Comparison of ENCODE assay signal across 8 mouse cellular contexts in genomic region chr5:24447624-24448298, GRCm38 (mm10). TPM values are rescaled to one million over a fixed set of nuclear protein-coding genes. Genes with fewer than 3 reads are reported as not detected.
DNase-seq lines count a peak whose midpoint lies in the region; ATAC-seq lines count a peak whose summit lies in the region.

Gene Tmub1 (minus strand): TSS chr5:24447854.

- H3K9ac ChIP-seq in lung, embryonic 16.5 days (ENCODE audit: low read length), result peak within 1 kb of the TSS; percentile 68

- peaks cover 24% of the 10 kb centered on the region; the same call in 1 of the 2 replicates for H3K27me3 ChIP-seq in hindbrain, embryonic 10.5 days (ENCODE audit: insufficient read depth, poor library complexity, severe bottlenecking)
- H3K27me3 ChIP-seq in lung, embryonic 16.5 days (ENCODE audit: control insufficient read depth, insufficient read depth, low read depth, low read length), result no peaks in the 10 kb centered on the region

- peak within 1 kb of the TSS; percentile 70 for H3K4me3 ChIP-seq in hindbrain, embryonic 10.5 days
- H3K4me3 ChIP-seq in lung, embryonic 16.5 days (ENCODE audit: low read length), result peak within 1 kb of the TSS; percentile 72

- WGBS in hindbrain, embryonic 10.5 days, result 2% methylated on average over 34 of the region's 34 CpGs
- WGBS in lung, embryonic 16.5 days, result 1% methylated on average over 26 of the region's 34 CpGs

- H3K4me1 ChIP-seq in hindbrain, embryonic 10.5 days (replicated peaks), result peaks cover 63% of the 10 kb centered on the region
- peaks cover 33% of the 10 kb centered on the region for H3K4me1 ChIP-seq in lung, embryonic 16.5 days (replicated peaks; ENCODE audit: control insufficient read depth, insufficient read depth, low read length)

- peaks cover 18% of the 10 kb centered on the region for H3K36me3 ChIP-seq in hindbrain, embryonic 10.5 days
- H3K36me3 ChIP-seq in lung, embryonic 16.5 days (ENCODE audit: control insufficient read depth, insufficient read depth, low read length), result 0 out of 2 replicates have a peak, but pooled peaks cover 1% of the 10 kb centered on the region

- peak within 1 kb of the TSS; percentile 85 for H3K4me2 ChIP-seq in lung, embryonic 16.5 days (ENCODE audit: low read depth, low read length)

- H3K9me3 ChIP-seq in hindbrain, embryonic 10.5 days, result no peaks in the 10 kb centered on the region
- H3K9me3 ChIP-seq in lung, embryonic 16.5 days (ENCODE audit: control insufficient read depth, low read length), result no peaks in the 10 kb centered on the region

- peak within 1 kb of the TSS; percentile 87 for H3K27ac ChIP-seq in hindbrain, embryonic 10.5 days
- no peak within 1 kb of the TSS for H3K27ac ChIP-seq in lung, embryonic 16.5 days (ENCODE audit: low read length)

- peak; percentile 88 for DNase-seq in MEL-GATA-1-ER (ENCODE audit: extremely low read depth, low read depth)
- DNase-seq in cerebellum, adult 8-10 months, result peak; percentile 80
- DNase-seq in frontal cortex, adult 2 months (ENCODE audit: extremely low spot score in 1 of 2, low spot score in 1 of 2), result peak; percentile 73 to 87
- peak; percentile 82 for DNase-seq in hindbrain, embryonic 10.5 days (ENCODE audit: low spot score)
- DNase-seq in layer of hippocampus, adult 9-11 months, result peak; percentile 83
- DNase-seq in ovary, postnatal 10 days (ENCODE audit: low spot score), result peak; percentile 45
- DNase-seq in thymus, postnatal 10 days (ENCODE audit: low spot score in 2 of 2), result peak; percentile 80 to 86

- ATAC-seq in lung, embryonic 16.5 days (ENCODE audit: low read depth), result peak; percentile 39

RNA-seq across cellular contexts. Expression of gene Tmub1, which starts in this region (rescaled TPM):
- polyA plus RNA-seq in frontal cortex, adult 2 months (2012; rRNA removed), result 42.7 and 43.7 TPM in 2 replicates
- 32.7 and 38.4 TPM in 2 replicates for polyA plus RNA-seq in hindbrain, embryonic 10.5 days (2016; fragmentation: Nextera tagmentation; extraction: Ambion mirVana)
- polyA plus RNA-seq in lung, embryonic 16.5 days (2015; fragmentation: Nextera tagmentation; extraction: Ambion mirVana), result 18.0 and 19.6 TPM in 2 replicates
